Mouse (Mus musculus) ES-E14 (cell line): ENCODE measurements around the gene Gar1.

Source experiments
- CHD2 ChIP-seq: IDR thresholded peaks from 2 replicates; pipeline ENCODE4 v1.6.1; 2014; ENCODE audit warnings: mild to moderate bottlenecking, low read depth, low read length, inconsistent platforms
- ZC3H11A ChIP-seq: IDR thresholded peaks from 2 replicates; pipeline ENCODE4 v1.6.1; 2012; ENCODE audit warnings: low read depth, mild to moderate bottlenecking, inconsistent platforms, low read length, borderline replicate concordance

DNA sequence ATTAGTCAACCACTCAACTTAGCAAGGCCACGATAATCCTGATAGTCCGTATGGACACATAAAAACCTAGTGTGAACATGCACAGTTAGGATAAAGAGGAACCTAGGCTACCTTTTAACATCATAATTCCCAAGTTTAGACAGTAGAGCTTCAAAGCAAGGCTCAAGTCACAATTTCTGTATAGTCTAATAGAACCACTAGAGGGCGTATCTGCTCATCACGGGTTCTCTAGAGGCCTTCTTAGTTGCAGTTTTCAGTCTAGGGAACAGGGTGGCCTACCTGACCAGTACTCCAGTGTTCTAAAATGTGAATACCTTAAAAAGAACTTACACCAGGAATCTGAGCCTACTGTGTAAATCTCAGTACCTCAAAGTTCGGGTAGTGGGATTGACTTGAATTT lies 7.9 kb downstream of the Gar1 start:
- TF ChIP-seq ZC3H11A (no peak), CHD2 (no peak)
